Mouse (Mus musculus): ENCODE measurements around the gene Atp6v0a4. TPM values are rescaled to one million over a fixed set of nuclear protein-coding genes. Genes with fewer than 3 reads are reported as not detected.
A peak's percentile ranks its signal among the peaks of the same experiment; 100 is the strongest.

The Atp6v0a4 gene
- total RNA-seq, 2 experiments from 2014 or later = 4.0 to 5.4 TPM

DNA sequence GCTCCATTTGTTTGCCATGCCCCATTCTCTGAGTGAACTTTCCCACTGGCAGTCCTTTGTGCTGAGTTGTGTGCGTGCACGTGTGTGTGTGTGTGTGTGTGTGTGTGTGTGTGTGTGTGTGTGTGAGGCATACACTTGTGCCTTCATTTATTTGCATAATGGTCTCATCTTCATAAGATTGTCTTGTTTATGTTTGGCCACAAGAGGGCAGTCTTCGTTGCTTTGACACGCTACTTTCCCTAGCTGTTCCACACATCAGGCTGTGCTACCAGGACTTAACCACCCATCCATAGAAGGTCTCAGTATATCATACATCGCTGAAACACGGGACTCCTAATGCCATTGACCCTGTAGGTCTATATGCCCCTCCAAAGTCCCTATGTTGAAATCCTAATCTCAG, 116.9 kb downstream of the Atp6v0a4 start:
- peak; percentile 64 for DNase-seq

Other genes starting within 250 kb of the Atp6v0a4 start
- 1 to 10 TPM; 1.9 to 3.4 TPM for gene Svopl, start 77.6 kb downstream of the Atp6v0a4 start, total RNA-seq (2021)
- gene Tmem213, start 15.3 kb downstream of the Atp6v0a4 start, total RNA-seq (2021) = not detected
- 1 to 10 TPM; 4.1 to 5.1 TPM for gene D630045J12Rik, start 129.4 kb upstream of the Atp6v0a4 start, total RNA-seq (2021)
- gene Zc3hav1l, start 174.7 kb upstream of the Atp6v0a4 start, total RNA-seq (2021) = 1 to 10 TPM; 4.3 to 6.0 TPM
- gene Zc3hav1, start 230.0 kb upstream of the Atp6v0a4 start, total RNA-seq (2021) = 10 to 100 TPM; 36.1 to 42.0 TPM

All from adrenal gland, postnatal 10 days (tissue).